Mouse (Mus musculus) midbrain, embryonic 15.5 days (tissue): ENCODE results near the gene Tgoln1. TPM values are rescaled to one million over a fixed set of nuclear protein-coding genes. Genes with fewer than 3 reads are reported as not detected.
A peak's percentile ranks its signal among the peaks of the same experiment; 100 is the strongest.

ENCODE experiments used
- ATAC-seq: fragments of 200-750 bp; cut with Nextera tagmentation; replicated peaks from 2 replicates; pipeline ENCODE4 v1.8.0; 2017; ENCODE audit warnings: moderate TSS enrichment
- H3K27ac ChIP-seq: fragments of 300-500 bp; sonication (generic); 2 replicates; pipeline ENCODE4 v1.5.1; 2015; ENCODE audit warnings: mild to moderate bottlenecking, inconsistent platforms
- H3K27me3 ChIP-seq: fragments of 300-500 bp; sonication (generic); replicated peaks from 2 replicates; pipeline ENCODE4 v1.6.1; 2015; ENCODE audit warnings: inconsistent platforms
- H3K36me3 ChIP-seq: fragments of 300-500 bp; sonication (generic); replicated peaks from 2 replicates; pipeline ENCODE4 v1.6.1; 2015; ENCODE audit warnings: inconsistent platforms
- H3K4me1 ChIP-seq: fragments of 300-500 bp; sonication (generic); 2 replicates; pipeline ENCODE4 v1.6.1; 2015; ENCODE audit warnings: inconsistent platforms
- H3K4me2 ChIP-seq: fragments of 300-500 bp; sonication (generic); 2 replicates; pipeline ENCODE4 v1.6.1; 2015; ENCODE audit warnings: inconsistent platforms, mild to moderate bottlenecking, moderate library complexity
- H3K4me3 ChIP-seq: fragments of 300-500 bp; sonication (generic); 2 replicates; pipeline ENCODE4 v1.5.1; 2015; ENCODE audit warnings: mild to moderate bottlenecking, inconsistent platforms
- H3K9ac ChIP-seq: fragments of 300-500 bp; sonication (generic); 2 replicates; pipeline ENCODE4 v1.6.1; 2015; ENCODE audit warnings: mild to moderate bottlenecking, inconsistent platforms
- H3K9me3 ChIP-seq: fragments of 300-500 bp; sonication (generic); 2 replicates; pipeline ENCODE4 v1.6.1; 2016; ENCODE audit warnings: inconsistent platforms
- WGBS: fragments of 180-500 bp; shearing (Covaris S2); methylation state at CpG from one replicate; pipeline ENCODE4 v1.1.7; 2015; ENCODE audit warnings: mixed read lengths; 5-methylcytosine and 5-hydroxymethylcytosine counted together
- polyA plus RNA-seq: library from polyadenylated mRNA; unstranded; fragments of >200 nt; fragmentation: Nextera tagmentation; extraction: Ambion mirVana; gene quantifications from 2 replicates; pipeline ENCODE4 v1.2.1, GENCODE M21; 2015

Gene Tgoln1
- polyA plus RNA-seq, 1 experiment from 2014 or later: 38.7 TPM

DNA sequence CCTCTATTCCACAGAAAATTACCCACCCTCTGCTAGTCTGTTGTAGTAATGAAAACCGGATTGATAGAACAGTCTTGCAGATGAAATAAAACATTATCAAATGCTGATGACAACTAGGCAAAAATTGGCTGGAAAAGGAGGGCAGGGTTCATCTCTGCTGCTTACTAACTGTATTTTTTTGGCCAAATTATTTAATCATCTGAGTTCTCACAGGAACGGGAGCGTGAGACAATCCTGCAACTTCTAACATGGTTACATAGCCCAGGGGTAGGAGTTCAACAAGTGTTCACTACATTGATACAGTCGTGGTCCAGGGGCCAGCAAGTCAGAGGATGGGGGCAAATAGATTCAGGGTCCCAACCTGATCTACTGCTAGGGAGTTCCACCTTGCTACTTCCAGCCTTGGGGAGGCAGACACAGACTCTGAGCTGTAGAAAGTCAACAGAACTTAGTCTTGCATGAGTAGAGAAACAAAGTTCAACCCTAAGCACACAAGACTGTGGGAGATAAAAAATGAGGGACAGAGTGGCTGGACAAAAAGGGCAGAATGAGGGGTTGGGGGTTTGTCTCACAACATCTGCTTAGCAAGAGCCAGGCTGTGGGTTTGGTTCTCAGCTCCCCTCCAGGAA, 33.5 kb downstream of the Tgoln1 start:
- H3K27me3 ChIP-seq: no peaks in the 10 kb centered on the region
- H3K36me3 ChIP-seq: peaks cover 5% of the 10 kb centered on the region
- no peaks in the 10 kb centered on the region for H3K4me1 ChIP-seq
- no peaks in the 10 kb centered on the region for H3K9me3 ChIP-seq
- WGBS: 83% methylated on average over 4 of the region's 4 CpGs
- no peak for ATAC-seq
- H3K4me2 ChIP-seq: no peak overlapping the region
- no peak overlapping the region for H3K4me3 ChIP-seq
- H3K27ac ChIP-seq: no peak overlapping the region
- H3K9ac ChIP-seq: no peak overlapping the region

DNA sequence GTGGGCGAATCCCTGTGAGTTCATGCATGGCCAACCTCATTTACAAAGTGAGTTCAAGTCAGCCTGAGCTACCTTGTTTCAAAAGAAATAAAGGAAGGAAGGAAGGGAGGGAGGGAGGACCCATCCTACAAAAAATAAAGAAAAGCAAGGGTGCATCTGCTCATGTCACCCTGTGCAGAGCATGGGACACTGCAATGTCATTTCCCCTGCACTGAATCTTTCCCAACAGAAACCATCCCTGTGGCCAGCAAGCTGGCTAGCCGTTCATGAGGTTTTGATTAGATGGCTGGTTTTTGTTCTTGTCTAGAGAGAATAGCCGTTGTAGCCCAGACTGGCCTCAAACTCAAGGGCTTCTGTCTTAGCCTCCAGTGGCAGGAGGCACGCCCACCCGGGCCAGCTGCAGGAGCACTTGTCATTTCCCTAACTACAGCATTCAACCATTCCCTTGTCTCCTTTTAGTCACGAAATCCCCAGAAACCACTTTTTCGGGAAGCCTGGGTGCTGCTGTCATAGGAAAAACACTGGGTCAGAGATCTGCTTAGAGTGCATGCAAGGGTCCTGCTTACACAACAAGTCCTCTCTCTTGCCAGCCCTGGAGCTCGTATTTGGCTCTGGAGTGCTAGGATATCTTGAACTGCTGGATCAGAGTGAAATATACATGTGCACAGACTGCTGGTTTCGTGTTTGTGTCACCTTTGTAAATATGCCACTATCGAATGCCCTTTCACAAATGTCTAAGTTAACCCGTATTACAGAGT, 35.0 kb downstream of the Tgoln1 start:
- no peak overlapping the region for H3K4me2 ChIP-seq
- no peak overlapping the region for H3K27ac ChIP-seq
- H3K4me1 ChIP-seq: no peaks in the 10 kb centered on the region
- H3K36me3 ChIP-seq: peaks cover 5% of the 10 kb centered on the region
- no peak for ATAC-seq
- no peaks in the 10 kb centered on the region for H3K9me3 ChIP-seq
- WGBS: 67% methylated on average over 11 of the region's 11 CpGs
- H3K4me3 ChIP-seq: no peak overlapping the region
- no peaks in the 10 kb centered on the region for H3K27me3 ChIP-seq
- H3K9ac ChIP-seq: no peak overlapping the region

DNA sequence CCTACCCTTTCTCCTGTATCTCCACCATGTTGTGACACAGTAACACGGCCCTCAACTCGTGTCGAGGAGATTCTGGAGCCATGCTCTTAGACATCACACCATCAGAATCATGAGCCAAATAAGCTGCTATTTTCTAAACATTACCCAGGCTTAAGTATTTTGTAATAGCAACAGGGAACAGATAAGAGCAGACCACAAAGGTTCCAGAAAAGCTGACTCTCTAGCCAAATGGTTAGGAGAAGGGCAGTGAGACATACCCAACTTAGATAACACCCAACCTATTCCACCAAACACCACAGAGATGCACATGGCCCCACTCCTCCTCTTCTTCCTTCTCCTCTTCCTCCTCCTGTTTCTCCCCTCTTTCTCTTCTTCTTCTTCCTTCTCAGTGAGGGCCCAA, 40.8 kb downstream of the Tgoln1 start:
- Histone ChIP-seq H3K9me3 (no peaks in the 10 kb centered on the region), H3K4me1 (no peaks in the 10 kb centered on the region), H3K27ac (no peak overlapping the region), H3K4me2 (no peak overlapping the region), H3K9ac (no peak overlapping the region), H3K27me3 (no peaks in the 10 kb centered on the region), H3K36me3 (peaks cover 5% of the 10 kb centered on the region), H3K4me3 (no peak overlapping the region)
- WGBS: 87% methylated on average over 3 of the region's 3 CpGs
- no peak for ATAC-seq

DNA sequence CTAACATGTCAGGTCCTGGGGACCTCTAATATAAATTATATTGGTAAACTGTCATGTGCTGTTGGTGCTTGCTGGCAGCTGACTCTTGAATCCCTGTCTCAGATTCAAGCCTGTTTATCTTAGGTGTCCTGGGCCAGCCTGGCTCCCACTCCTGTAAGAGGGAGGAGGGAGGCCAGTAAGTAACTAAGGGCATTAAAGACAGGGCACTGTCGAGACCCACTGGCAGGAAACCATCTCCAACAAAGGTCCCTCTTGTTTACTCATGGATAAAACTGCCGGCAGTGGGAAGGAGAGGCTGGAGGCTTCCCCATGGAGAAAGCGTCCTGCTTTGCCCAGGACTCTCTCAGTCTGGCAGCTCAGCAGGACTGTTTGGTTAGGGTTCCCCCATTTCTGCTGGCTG, 45.0 kb downstream of the Tgoln1 start:
- no peak overlapping the region for H3K9ac ChIP-seq
- 57% methylated on average over 3 of the region's 3 CpGs for WGBS

DNA sequence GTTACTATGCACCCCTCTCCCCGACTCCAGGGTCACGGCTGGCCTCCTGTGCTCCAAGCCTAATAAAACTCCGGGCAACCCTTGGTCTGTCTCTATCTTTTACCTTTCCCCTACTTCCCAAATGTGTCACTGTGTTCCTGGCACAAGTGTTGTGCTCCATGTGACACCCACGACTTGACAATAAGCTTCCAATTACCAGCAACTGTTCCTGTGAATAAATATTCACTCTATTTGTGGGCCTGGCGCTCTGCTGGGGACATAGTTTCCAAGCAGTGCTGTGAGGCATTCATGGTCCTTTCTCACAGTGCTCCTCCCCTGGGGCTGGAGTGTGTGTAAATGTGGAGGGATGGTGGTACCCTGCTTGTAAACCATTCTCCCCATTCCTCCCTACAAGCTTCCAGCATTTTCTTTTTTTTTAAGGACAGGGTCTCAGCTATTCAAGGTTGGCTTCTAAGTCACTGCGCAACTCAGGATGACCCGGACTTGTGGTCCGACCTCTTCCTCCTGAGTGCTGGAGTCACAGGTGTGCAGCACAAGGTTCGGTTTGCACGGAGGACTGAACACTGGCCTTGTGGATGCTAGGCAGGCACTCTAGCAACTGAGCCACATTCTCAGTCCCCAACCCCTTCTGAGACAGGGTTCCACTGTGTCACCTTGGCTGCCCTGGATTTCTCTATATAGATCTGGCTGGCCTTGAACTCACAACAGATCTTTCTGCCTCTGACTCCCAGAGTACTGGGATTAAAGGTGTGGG, 46.0 kb downstream of the Tgoln1 start:
- no peak for ATAC-seq
- H3K36me3 ChIP-seq: no peaks in the 10 kb centered on the region
- peaks cover 2% of the 10 kb centered on the region; the same call in 1 of the 2 replicates for H3K4me1 ChIP-seq
- H3K4me3 ChIP-seq: no peak overlapping the region
- no peaks in the 10 kb centered on the region for H3K27me3 ChIP-seq
- no peak overlapping the region for H3K27ac ChIP-seq
- H3K4me2 ChIP-seq: no peak overlapping the region
- 88% methylated on average over 10 of the region's 10 CpGs for WGBS
- H3K9me3 ChIP-seq: no peaks in the 10 kb centered on the region
- H3K9ac ChIP-seq: no peak overlapping the region

More for the DNA sequence above, 45.0 kb downstream of the Tgoln1 start:
- Histone ChIP-seq H3K4me1 (no peaks in the 10 kb centered on the region), H3K27me3 (no peaks in the 10 kb centered on the region), H3K4me3 (no peak overlapping the region), H3K4me2 (no peak overlapping the region), H3K36me3 (no peaks in the 10 kb centered on the region), H3K9me3 (no peaks in the 10 kb centered on the region), H3K27ac (no peak overlapping the region)
- no peak for ATAC-seq

DNA sequence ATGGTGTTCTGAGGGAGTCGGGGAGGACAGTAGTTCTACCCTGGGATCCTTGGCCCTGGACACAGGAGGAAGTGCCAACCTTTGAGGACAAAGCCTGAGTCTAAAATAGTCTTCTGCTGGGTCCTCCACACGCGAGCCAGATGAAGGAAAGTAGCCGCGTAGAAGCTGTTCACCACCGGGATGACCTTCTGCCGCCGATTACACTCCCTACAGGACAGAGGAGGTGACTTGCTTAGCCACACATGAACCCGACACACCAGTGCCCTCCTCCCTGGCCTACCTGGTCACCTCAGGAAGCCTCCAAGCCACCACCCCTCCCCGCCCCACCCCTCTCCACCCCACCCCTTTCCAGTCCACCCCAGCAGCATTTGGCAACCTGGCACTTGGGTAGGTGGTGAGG, 48.1 kb downstream of the Tgoln1 start:
- H3K9me3 ChIP-seq: no peaks in the 10 kb centered on the region
- H3K27ac ChIP-seq: no peak overlapping the region
- H3K4me2 ChIP-seq: no peak overlapping the region
- H3K4me3 ChIP-seq: no peak overlapping the region
- WGBS: 92% methylated on average over 10 of the region's 10 CpGs
- no peaks in the 10 kb centered on the region for H3K27me3 ChIP-seq
- no peak for ATAC-seq
- H3K36me3 ChIP-seq: no peaks in the 10 kb centered on the region
- H3K9ac ChIP-seq: no peak overlapping the region
- peaks cover 5% of the 10 kb centered on the region; the same call in 1 of the 2 replicates for H3K4me1 ChIP-seq

DNA sequence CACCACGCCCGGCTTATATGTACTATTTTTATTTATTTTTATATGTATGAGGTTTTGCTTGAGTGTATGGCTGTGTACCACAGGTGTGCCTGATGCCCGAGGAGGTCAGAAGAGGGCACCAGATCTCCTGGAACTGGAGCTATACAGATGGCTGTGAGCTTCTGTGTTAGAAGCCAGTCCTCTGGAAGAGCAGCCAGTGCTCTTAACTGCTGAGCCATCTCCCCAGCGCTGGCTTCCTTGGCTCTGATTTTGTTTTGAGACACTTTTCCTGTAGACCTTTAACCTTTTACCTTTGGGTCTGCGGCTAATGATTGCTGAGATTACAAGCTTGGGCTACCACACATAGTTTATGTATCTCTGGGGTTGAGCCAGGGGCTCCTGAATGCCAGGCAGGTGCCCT, 49.3 kb downstream of the Tgoln1 start:
- Histone ChIP-seq H3K27me3 (no peaks in the 10 kb centered on the region), H3K27ac (no peak overlapping the region), H3K4me2 (no peak overlapping the region), H3K9ac (no peak overlapping the region), H3K9me3 (no peaks in the 10 kb centered on the region), H3K4me1 (peaks cover 5% of the 10 kb centered on the region; the same call in 1 of the 2 replicates), H3K36me3 (no peaks in the 10 kb centered on the region), H3K4me3 (no peak overlapping the region)
- ATAC-seq: no peak
- 81% methylated on average over 5 of the region's 5 CpGs for WGBS

DNA sequence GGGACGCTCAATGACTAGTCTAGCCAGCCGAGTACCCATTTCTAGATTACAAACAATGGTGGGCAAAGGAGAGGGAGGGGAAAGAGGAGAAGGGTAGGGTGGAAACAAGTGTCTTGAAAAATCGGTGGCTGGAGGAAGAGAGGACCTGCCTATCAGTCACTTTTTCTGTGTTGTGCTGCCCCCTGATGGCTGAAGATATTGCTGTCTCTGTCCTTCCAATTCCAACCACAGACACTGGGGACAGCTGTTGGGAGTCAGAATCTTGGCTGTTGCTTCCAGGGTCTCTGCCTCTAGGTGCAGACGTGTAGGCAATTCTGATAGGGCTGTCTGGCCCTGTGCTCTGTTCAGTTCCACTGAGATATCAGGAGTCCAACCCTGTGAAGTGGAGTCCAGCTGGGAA, 50.8 kb downstream of the Tgoln1 start:
- Histone ChIP-seq H3K9me3 (no peaks in the 10 kb centered on the region), H3K4me2 (peak overlapping the region; percentile 28; the same call in 1 of the 2 replicates), H3K9ac (0 out of 2 replicates have a peak overlapping the region, but pooled peaks have one; percentile 12), H3K27ac (peak overlapping the region; percentile 38; the same call in 1 of the 2 replicates), H3K27me3 (no peaks in the 10 kb centered on the region), H3K4me3 (no peak overlapping the region), H3K36me3 (no peaks in the 10 kb centered on the region), H3K4me1 (peaks cover 5% of the 10 kb centered on the region; the same call in 1 of the 2 replicates)
- ATAC-seq: peak; percentile 87
- 3% methylated on average over 4 of the region's 4 CpGs for WGBS

DNA sequence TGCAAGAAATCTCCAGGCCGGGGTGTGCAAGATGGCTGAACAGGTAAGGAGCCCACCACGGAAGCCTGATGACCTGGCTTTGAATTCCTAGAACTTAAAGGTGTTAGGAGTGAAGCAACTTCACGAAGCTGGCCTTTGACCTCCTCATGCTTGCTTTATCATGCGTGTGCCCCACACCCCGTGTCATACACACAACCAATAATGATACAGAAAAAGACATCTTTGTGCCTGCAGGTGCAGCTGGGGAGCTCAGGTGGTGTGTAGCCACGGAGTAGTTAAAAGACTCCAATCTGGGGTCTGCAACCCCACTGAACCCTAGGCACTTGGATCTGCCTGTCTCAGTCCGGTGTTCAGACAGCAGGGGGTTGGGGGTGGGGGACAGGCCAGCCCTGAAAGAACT, 51.3 kb downstream of the Tgoln1 start:
- Histone ChIP-seq H3K9ac (0 out of 2 replicates have a peak overlapping the region, but pooled peaks have one; percentile 12), H3K4me3 (no peak overlapping the region), H3K4me1 (peaks cover 5% of the 10 kb centered on the region; the same call in 1 of the 2 replicates), H3K9me3 (no peaks in the 10 kb centered on the region), H3K36me3 (no peaks in the 10 kb centered on the region), H3K27me3 (no peaks in the 10 kb centered on the region), H3K4me2 (peak overlapping the region; percentile 28; the same call in 1 of the 2 replicates), H3K27ac (peak overlapping the region; percentile 38; the same call in 1 of the 2 replicates)
- peak; percentile 43 for ATAC-seq
- 73% methylated on average over 7 of the region's 7 CpGs for WGBS

DNA sequence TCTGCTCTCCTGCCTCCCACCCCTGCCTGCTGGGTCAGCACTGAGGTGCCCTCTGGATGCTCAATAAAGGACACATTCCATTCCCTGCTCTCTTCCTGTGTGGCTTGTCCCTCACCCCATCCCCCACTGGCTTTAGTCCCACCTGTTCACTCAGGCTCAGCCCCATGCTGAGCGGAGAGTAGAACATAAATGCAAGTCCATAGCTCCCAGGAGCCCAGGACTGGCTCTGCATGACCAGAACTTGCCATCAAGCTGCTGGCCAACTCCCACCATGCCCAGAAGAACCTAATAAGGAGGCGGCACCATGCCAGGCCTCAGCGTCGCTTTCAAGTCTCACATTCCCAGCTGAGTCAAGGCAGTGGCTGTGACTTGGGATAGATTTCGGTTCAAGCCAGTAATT, 53.9 kb downstream of the Tgoln1 start:
- H3K4me1 ChIP-seq: peaks cover 5% of the 10 kb centered on the region; the same call in 1 of the 2 replicates
- no peak for ATAC-seq
- no peaks in the 10 kb centered on the region for H3K9me3 ChIP-seq
- no peak overlapping the region for H3K9ac ChIP-seq
- H3K4me2 ChIP-seq: no peak overlapping the region
- H3K27ac ChIP-seq: no peak overlapping the region
- H3K36me3 ChIP-seq: no peaks in the 10 kb centered on the region
- H3K4me3 ChIP-seq: no peak overlapping the region
- H3K27me3 ChIP-seq: no peaks in the 10 kb centered on the region
- WGBS: 82% methylated on average over 5 of the region's 5 CpGs

DNA sequence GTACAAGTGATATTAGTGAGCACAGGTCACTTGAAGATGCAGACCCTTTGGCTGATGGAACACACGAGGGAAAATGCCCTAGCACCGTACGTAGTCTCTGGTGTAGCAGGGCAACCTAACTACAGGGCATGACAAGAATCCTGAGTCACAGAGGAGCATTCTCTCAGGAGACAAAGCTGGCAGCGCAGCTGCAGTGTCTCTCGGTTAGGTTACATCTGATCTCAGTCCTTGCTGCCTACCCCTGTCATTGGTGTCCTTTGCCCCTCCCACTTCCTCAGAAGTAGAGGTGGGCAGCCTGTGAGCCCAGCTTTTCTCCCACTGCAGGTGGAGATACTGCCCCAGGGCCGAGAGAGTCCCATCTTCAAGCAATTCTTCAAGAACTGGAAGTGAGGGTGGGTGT, 54.3 kb downstream of the Tgoln1 start:
- no peaks in the 10 kb centered on the region for H3K36me3 ChIP-seq
- no peak overlapping the region for H3K4me2 ChIP-seq
- no peaks in the 10 kb centered on the region for H3K9me3 ChIP-seq
- WGBS: 35% methylated on average over 6 of the region's 6 CpGs
- peaks cover 5% of the 10 kb centered on the region; the same call in 1 of the 2 replicates for H3K4me1 ChIP-seq
- ATAC-seq: no peak
- H3K4me3 ChIP-seq: no peak overlapping the region
- H3K27ac ChIP-seq: no peak overlapping the region
- H3K27me3 ChIP-seq: no peaks in the 10 kb centered on the region
- no peak overlapping the region for H3K9ac ChIP-seq

DNA sequence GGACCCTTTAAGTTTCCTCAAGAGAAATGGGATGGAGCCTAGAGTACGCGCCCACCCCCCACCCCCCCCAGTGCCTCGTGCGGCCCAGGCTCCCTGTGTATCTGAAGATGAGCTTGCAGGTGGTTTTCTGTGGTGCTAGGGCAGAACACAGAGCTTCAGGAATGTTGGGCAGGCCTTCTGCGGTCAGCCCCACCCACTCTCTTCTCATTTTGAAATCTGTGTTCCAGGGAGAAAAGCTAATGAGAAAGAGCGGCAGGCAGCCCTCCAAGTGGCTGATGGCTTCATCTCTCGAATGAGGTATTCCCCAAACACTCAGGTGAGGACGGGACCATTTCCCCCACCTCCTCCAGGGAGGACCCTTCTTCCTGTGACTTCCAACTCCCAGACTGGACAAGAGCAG, 56.0 kb downstream of the Tgoln1 start:
- H3K9me3 ChIP-seq: no peaks in the 10 kb centered on the region
- peaks cover 3% of the 10 kb centered on the region; the same call in 1 of the 2 replicates for H3K4me1 ChIP-seq
- H3K4me3 ChIP-seq: no peak overlapping the region
- H3K4me2 ChIP-seq: no peak overlapping the region
- no peak for ATAC-seq
- no peaks in the 10 kb centered on the region for H3K27me3 ChIP-seq
- no peak overlapping the region for H3K27ac ChIP-seq
- 74% methylated on average over 8 of the region's 8 CpGs for WGBS
- no peak overlapping the region for H3K9ac ChIP-seq
- no peaks in the 10 kb centered on the region for H3K36me3 ChIP-seq
